Mouse (Mus musculus): Measurements from ENCODE around the gene Lypd5. TPM values are rescaled to one million over a fixed set of nuclear protein-coding genes. Genes with fewer than 3 reads are reported as not detected.
A peak's percentile ranks its signal among the peaks of the same experiment; 100 is the strongest.

Gene Lypd5
- polyA plus RNA-seq, 1 experiment: not detected

- TF ChIP-seq POLR2A (IDR thresholded peaks at IDR 0.05; ENCODE audit: low read depth, low read length): no peak
- TF ChIP-seq CTCF (conservative IDR thresholded peaks at IDR 0.05; ENCODE audit: insufficient read depth, insufficient read length, low read depth, low read length): no peak
- no peak for DNase-seq
- Histone ChIP-seq H3K27me3 (replicated peaks; ENCODE audit: control insufficient read depth, insufficient read depth, low read length) (no peaks in the 10 kb centered on the region), H3K36me3 (ENCODE audit: control insufficient read depth, insufficient read depth, low read length) (no peaks in the 10 kb centered on the region), H3K4me3 (ENCODE audit: insufficient read depth, low read depth, low read length) (no peak overlapping the region), H3K4me1 (ENCODE audit: control insufficient read depth, insufficient read depth, low read length) (no peaks in the 10 kb centered on the region), H3K27ac (ENCODE audit: insufficient read depth, low read depth, low read length) (no peak overlapping the region)
- WGBS: 73% methylated on average over 4 of the region's 4 CpGs
Measured at GRCm38 (mm10) chr7:24322593-24322992, 26.4 kb upstream of the Lypd5 start.

- Histone ChIP-seq H3K27ac (ENCODE audit: insufficient read depth, low read depth, low read length) (no peak overlapping the region), H3K36me3 (ENCODE audit: control insufficient read depth, insufficient read depth, low read length) (no peaks in the 10 kb centered on the region), H3K27me3 (replicated peaks; ENCODE audit: control insufficient read depth, insufficient read depth, low read length) (no peaks in the 10 kb centered on the region), H3K4me3 (ENCODE audit: insufficient read depth, low read depth, low read length) (no peak overlapping the region), H3K4me1 (ENCODE audit: control insufficient read depth, insufficient read depth, low read length) (no peaks in the 10 kb centered on the region)
- TF ChIP-seq POLR2A (IDR thresholded peaks at IDR 0.05; ENCODE audit: low read depth, low read length) (no peak), CTCF (conservative IDR thresholded peaks at IDR 0.05; ENCODE audit: insufficient read depth, insufficient read length, low read depth, low read length) (no peak)
- peak; percentile 35 for DNase-seq
- 70% methylated on average over 6 of the region's 6 CpGs for WGBS
Measured at GRCm38 (mm10) chr7:24325197-24325596, 23.8 kb upstream of the Lypd5 start.

GRCm38 (mm10) chr7:24325675-24326128 lies 23.3 kb upstream of the Lypd5 start:
- WGBS: 11% methylated on average over 13 of the region's 13 CpGs
- TF ChIP-seq POLR2A (IDR thresholded peaks at IDR 0.05; ENCODE audit: low read depth, low read length): no peak
- TF ChIP-seq CTCF (conservative IDR thresholded peaks at IDR 0.05; ENCODE audit: insufficient read depth, insufficient read length, low read depth, low read length): no peak

GRCm38 (mm10) chr7:24326273-24327135 lies 22.5 kb upstream of the Lypd5 start:
- 40% methylated on average over 20 of the region's 20 CpGs for WGBS
- no peak for DNase-seq
- H3K4me3 ChIP-seq (ENCODE audit: insufficient read depth, low read depth, low read length): no peak overlapping the region

More at GRCm38 (mm10) chr7:24325675-24326128, 23.3 kb upstream of the Lypd5 start:
- H3K36me3 ChIP-seq (ENCODE audit: control insufficient read depth, insufficient read depth, low read length): no peaks in the 10 kb centered on the region
- no peaks in the 10 kb centered on the region for H3K4me1 ChIP-seq (ENCODE audit: control insufficient read depth, insufficient read depth, low read length)
- H3K27ac ChIP-seq (ENCODE audit: insufficient read depth, low read depth, low read length): no peak overlapping the region
- H3K4me3 ChIP-seq (ENCODE audit: insufficient read depth, low read depth, low read length): no peak overlapping the region; the same call in 1 of the 2 replicates
- no peaks in the 10 kb centered on the region for H3K27me3 ChIP-seq (replicated peaks; ENCODE audit: control insufficient read depth, insufficient read depth, low read length)
- no peak for DNase-seq

GRCm38 (mm10) chr7:24327281-24327975 lies 21.6 kb upstream of the Lypd5 start:
- H3K27ac ChIP-seq (ENCODE audit: insufficient read depth, low read depth, low read length): no peak overlapping the region
- no peaks in the 10 kb centered on the region for H3K27me3 ChIP-seq (replicated peaks; ENCODE audit: control insufficient read depth, insufficient read depth, low read length)
- TF ChIP-seq POLR2A (IDR thresholded peaks at IDR 0.05; ENCODE audit: low read depth, low read length): no peak
- no peak for TF ChIP-seq CTCF (conservative IDR thresholded peaks at IDR 0.05; ENCODE audit: insufficient read depth, insufficient read length, low read depth, low read length)
- no peak overlapping the region for H3K4me3 ChIP-seq (ENCODE audit: insufficient read depth, low read depth, low read length)
- DNase-seq: no peak
- H3K36me3 ChIP-seq (ENCODE audit: control insufficient read depth, insufficient read depth, low read length): no peaks in the 10 kb centered on the region
- WGBS: 74% methylated on average over 14 of the region's 14 CpGs
- H3K4me1 ChIP-seq (ENCODE audit: control insufficient read depth, insufficient read depth, low read length): no peaks in the 10 kb centered on the region

More at GRCm38 (mm10) chr7:24326273-24327135, 22.5 kb upstream of the Lypd5 start:
- TF ChIP-seq POLR2A (IDR thresholded peaks at IDR 0.05; ENCODE audit: low read depth, low read length) (no peak), CTCF (conservative IDR thresholded peaks at IDR 0.05; ENCODE audit: insufficient read depth, insufficient read length, low read depth, low read length) (no peak)
- H3K27me3 ChIP-seq (replicated peaks; ENCODE audit: control insufficient read depth, insufficient read depth, low read length): no peaks in the 10 kb centered on the region
- H3K4me1 ChIP-seq (ENCODE audit: control insufficient read depth, insufficient read depth, low read length): no peaks in the 10 kb centered on the region
- H3K27ac ChIP-seq (ENCODE audit: insufficient read depth, low read depth, low read length): no peak overlapping the region
- H3K36me3 ChIP-seq (ENCODE audit: control insufficient read depth, insufficient read depth, low read length): no peaks in the 10 kb centered on the region

GRCm38 (mm10) chr7:24333304-24333986 lies 15.6 kb upstream of the Lypd5 start, which contains the start of gene Tescl:
Gene Tescl, minus strand, starts transcription at chr7:24333936.
- no peak within 1 kb of the TSS for H3K27ac ChIP-seq (ENCODE audit: insufficient read depth, low read depth, low read length)
- 37% methylated on average over 49 of the region's 49 CpGs for WGBS
- H3K4me1 ChIP-seq (ENCODE audit: control insufficient read depth, insufficient read depth, low read length): no peaks in the 10 kb centered on the region
- no peak for DNase-seq
- H3K27me3 ChIP-seq (replicated peaks; ENCODE audit: control insufficient read depth, insufficient read depth, low read length): no peaks in the 10 kb centered on the region
- no peak within 1 kb of the TSS for H3K4me3 ChIP-seq (ENCODE audit: insufficient read depth, low read depth, low read length)
- TF ChIP-seq POLR2A (IDR thresholded peaks at IDR 0.05; ENCODE audit: low read depth, low read length): no peak
- no peak for TF ChIP-seq CTCF (conservative IDR thresholded peaks at IDR 0.05; ENCODE audit: insufficient read depth, insufficient read length, low read depth, low read length)
- no peaks in the 10 kb centered on the region for H3K36me3 ChIP-seq (ENCODE audit: control insufficient read depth, insufficient read depth, low read length)

Measured in kidney, adult 2 months (tissue).